Mouse (Mus musculus): ENCODE results near the gene Dnah8.

Gene Dnah8

DNA sequence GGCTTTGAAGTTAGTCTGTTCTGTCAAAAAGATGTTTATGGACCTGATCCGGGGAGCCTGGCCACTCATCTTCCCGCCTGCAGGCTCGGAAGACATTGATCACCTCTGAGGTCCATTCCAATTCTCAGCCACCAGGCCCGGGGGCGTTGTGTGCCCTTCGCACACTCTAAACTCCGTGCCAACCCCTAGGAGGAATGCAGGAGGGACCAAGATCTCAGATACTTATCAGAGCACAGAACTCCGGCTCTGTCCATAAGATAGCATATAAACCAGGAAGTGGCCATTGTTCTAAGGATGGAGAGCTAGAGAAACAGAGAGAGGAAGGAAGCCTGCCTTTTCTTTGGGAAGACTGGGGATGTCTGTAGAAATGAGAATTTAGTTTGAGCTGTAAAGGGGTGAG is 259.4 kb downstream of the Dnah8 start:
- DNase-seq = no peak

DNA sequence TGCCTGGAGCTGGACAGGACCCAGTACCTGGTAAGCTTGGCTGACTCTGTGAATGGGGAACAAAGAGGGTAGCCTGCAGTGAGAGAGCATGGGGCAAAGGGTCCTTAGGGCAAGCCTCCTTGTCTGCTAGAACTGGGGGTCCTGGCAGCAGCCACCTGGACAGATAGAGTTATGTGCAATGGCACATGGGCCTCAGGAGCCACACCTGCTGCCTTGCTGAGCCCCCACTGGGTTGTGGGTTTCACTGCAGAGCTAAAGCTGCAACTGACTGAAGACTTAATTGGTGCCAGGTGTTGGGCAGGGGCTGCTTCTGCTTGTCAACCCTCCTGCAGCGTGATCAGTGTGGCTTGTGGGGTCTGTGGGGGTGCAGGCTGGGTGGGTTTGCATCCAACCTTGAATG is 267.9 kb downstream of the Dnah8 start:
- DNase-seq = no peak

DNA sequence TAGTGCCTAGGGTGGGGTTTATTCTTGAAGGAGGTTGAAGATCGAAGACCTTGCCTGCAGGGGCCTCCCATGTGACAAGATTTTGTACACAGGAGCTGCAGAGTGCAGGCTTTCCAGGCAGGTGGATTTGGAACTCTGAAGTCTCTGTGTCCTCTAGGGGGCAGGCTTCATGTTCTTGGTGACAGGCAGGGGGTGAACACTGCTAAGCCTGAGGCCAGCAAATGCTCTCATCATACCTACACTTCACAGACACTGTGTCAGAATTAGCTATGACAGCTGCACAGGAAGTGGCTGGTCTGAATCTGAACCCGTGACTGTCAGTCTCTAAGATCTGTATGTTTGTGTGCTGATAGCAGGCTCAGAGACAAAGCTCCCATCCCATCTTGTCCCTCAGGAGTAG is 268.6 kb downstream of the Dnah8 start:
- peak; percentile 51 to 60 for DNase-seq

DNA sequence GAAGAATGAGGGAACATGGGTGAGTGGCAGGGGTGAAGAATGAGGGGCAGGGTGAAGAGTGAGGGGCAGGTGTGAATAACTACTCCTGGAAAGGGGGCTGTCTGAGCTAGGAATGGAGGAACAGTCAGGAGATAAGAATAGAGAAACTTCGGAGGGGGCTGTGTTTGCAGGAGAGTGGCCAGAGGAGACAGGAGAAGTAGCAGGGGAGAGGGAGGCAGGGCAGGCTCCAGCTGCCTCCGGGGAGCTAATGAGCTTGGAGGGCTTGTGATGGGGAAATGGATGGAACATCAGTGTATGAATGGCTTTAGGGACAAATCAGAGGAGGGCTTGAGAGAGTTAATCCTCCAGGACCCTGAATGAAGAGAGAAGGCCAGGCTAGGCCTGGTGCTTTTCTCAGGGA is 272.9 kb downstream of the Dnah8 start:
- no peak for DNase-seq

DNA sequence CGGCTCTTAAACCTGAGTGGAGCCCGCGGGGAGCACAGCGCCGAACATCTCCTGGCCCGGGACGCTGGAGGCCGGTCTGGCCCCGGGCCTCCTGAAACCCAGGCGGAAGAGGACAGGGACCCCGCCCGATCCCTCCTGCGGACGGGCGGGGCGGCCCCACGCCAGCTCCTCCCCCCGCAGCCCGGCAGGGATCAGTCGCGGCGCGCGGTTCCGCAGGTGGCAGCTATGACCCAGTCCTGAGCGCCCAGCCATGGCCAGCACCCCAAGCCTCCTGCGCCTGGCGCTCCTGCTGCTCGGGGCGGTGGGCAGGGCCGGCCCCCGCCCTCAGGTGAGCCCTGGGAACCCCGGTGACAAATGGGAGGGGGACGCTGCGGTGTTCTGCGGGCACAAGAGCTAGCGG is 277.5 kb downstream of the Dnah8 start, which contains the start of gene Glp1r:
Gene Glp1r, plus strand, starts transcription at position 191 of the 400 bp plus-strand sequence.
- DNase-seq = no peak

DNA sequence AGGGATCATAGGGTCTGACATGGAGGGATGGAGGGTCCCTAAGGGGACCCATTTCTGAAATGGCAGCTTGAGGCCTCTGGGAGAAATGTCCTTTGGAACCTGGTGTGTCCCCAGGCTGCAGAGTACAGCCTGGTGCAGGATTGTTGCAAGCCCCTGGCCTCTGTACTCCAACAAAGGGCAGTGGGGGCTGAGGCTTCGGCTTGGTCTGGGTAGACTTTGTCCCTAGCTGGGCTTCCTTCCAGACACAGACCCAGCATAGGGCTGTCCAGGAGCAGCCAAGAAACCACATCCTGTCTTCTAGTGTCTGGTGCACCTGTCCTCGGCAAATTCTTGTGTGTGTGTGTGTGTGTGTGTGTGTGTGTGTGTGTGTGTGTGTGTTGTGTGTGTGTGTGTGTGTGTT is 279.9 kb downstream of the Dnah8 start:
- DNase-seq = peak in 1 of 2 experiments; percentile 36

DNA sequence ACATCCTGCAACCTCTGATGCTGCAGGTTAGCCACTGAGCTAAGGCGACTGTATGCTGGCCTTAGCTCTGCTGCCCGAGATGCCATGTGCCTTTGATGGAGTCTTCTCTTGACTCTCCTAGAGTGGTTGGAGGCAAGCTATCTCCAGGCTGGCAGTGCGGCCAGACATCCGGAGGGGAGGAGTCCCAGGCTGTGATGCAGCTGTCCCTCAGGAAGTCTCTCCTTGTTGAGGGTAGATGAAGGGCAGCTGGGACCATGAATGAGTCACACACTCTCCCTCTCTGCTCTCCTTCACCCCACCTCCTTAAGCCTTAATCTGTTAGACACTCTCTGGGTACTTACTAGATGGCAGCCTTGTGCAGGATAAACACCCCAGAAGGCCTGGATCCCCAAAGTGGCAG is 283.4 kb downstream of the Dnah8 start:
- DNase-seq = no peak

DNA sequence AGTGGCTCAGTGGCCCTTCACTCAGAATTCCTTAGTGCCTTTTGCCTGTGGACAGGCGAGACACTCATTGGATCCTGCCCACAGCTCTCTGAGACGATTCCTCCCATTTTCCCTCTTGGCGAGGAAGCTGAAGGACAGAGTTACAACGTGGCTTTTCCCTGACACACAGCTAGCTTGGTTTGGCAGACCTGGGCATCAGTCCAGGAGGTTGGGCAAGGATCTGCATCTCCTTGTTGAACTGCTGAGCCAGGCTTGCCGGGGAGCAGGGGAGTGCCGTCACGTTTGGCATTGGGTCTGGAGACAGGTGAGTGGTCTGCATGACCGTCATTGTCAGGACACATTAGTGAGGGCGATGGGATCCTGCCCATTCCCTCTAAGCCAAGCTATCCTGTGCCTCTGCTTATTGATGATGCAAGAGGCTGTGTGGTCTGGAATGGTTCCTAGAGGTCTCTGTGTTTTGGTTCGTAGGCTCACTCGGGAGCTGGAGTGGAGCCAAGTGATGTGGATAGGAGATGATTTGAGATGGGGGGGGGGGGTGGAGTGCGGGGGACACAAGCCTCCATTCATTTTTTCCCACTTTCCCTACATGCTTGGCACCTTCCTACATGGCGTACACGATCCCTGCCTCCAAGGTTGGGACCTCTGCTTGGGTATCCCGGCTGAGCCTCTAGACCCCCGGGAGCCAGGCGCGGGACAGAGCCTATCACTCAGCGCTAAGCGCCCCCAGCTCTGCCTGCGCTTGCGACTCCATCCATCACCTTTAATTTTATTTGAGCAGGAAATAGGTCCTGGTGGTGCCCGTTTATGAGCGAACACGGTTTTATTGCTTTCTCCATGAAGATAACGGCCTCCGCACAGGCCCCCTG is 286.9 kb downstream of the Dnah8 start:
- peak; percentile 77 to 84 for DNase-seq

DNA sequence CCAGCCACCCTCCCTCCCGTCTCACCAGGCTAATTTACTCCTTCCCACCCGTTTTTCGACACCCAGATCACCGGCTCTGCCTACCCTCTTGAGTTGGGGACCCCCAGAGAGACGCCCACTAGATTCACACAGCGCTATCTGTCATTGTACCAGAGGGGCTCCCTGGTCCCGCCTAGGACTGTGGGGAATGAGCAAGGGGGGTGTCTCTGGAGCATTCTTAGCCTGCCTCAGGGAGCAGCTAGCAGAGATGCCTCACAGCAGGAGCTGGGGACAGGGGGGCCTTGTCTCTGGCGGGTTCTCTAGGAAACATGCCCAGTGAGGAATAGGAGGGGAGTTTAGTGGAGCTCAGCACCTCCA is 287.6 kb downstream of the Dnah8 start:
- no peak for DNase-seq

DNA sequence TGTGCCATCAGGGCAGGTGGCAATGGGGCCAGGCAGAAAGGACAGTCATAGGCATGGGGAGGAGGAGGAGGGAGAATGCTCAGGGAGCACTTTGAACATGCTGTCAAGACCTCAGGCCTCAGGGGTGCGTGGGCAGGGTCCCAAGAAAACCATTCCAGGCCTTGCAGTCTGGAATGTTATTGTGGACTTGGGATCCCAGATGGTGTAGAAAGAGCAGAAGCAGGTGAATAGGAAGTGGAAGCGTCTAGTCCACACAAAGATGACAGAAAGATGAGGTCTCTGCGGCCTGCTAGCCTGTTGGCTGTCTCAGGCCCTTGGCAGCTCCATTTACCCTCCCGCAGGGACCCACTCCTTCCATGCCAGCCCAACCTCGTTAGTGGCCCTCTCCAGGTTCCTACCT is 288.4 kb downstream of the Dnah8 start:
- DNase-seq = peak; percentile 39 to 65

DNA sequence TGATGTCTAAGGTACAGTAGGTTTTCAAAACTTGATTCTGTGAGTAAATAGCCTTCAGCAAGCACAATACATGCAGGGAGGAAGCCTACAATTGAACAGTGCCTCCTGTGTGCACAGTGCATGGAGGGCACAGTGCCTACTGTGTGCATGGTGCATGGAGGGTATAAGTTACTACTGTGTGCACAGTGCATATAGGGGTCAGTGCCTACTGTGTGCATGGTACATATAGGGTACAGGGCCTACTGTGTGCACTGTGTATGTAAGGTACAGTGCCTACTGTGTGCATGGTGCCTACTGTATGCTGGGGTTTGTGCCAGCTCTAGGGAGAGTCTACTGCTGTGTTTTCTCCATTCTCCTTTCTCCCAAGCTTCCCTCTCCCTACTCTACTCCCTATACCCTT is 290.1 kb downstream of the Dnah8 start:
- no peak for DNase-seq

DNA sequence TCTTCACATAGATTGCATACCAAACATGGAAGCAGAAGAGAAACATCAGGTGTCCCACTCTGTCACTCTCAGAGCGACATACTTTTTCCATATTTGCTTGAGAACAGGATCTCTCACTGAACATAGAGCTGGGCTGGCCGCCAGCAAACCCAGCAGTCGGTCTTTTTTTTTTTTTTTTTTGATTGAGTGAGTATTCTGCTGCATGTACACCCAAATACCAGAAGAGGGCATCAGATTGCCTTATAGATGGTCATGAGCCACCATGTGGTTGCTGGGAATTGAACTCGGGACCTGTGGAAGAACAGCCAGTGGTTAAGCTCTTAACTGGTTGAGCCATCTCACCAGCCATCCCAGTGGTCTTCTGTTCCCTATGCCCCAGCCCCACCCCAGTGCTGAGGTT is 299.4 kb downstream of the Dnah8 start:
- peak in 1 of 2 experiments; percentile 40 for DNase-seq

All from cerebellum, postnatal 10 days (tissue).